In genomic region chr8:18310927-18311326, GRCm38 (mm10) we compare ENCODE assay signal across 21 mouse cellular contexts.
A peak's percentile ranks its signal among the peaks of the same experiment; 100 is the strongest.
DNase-seq lines count a peak whose midpoint lies in the region; ATAC-seq lines count a peak whose summit lies in the region.
"Had no signal": no experiment of that assay in that cellular context is flagged by ENCODE, and none has a peak within 500 bp of the region (broad histone marks: within the 10 kb centered on the region; RNA-seq: fewer than 3 reads in every experiment).

No protein-coding gene starts in this region.

- H3K4me2 ChIP-seq in hindbrain, embryonic 11.5 days (replicated peaks; ENCODE audit: low read depth, low read length), result no peak overlapping the region
- H3K4me2 ChIP-seq in hindbrain, embryonic 16.5 days (ENCODE audit: low read length), result no peak overlapping the region
- H3K4me2 ChIP-seq: embryonic facial prominence, embryonic 12.5 days; heart, embryonic 13.5 days; lung, embryonic 15.5 days had no signal

- no peak overlapping the region for H3K9ac ChIP-seq in hindbrain, embryonic 11.5 days (ENCODE audit: low read depth, low read length)
- H3K9ac ChIP-seq in hindbrain, embryonic 16.5 days (ENCODE audit: low read depth, low read length), result no peak overlapping the region
- H3K9ac ChIP-seq: embryonic facial prominence, embryonic 12.5 days; heart, embryonic 13.5 days; liver, embryonic 14.5 days; lung, embryonic 15.5 days had no signal

- no peak overlapping the region for H3K4me3 ChIP-seq in hindbrain, embryonic 11.5 days (ENCODE audit: low read depth, low read length)
- no peak overlapping the region for H3K4me3 ChIP-seq in hindbrain, embryonic 10.5 days
- H3K4me3 ChIP-seq in hindbrain, embryonic 16.5 days (ENCODE audit: low read length), result no peak overlapping the region
- H3K4me3 ChIP-seq: embryonic facial prominence, embryonic 12.5 days; heart, embryonic 13.5 days; lung, embryonic 15.5 days had no signal

- no peaks in the 10 kb centered on the region for H3K4me1 ChIP-seq in hindbrain, embryonic 11.5 days (replicated peaks; ENCODE audit: control insufficient read depth, insufficient read depth, low read length)
- no peaks in the 10 kb centered on the region for H3K4me1 ChIP-seq in hindbrain, embryonic 10.5 days (replicated peaks)
- no peaks in the 10 kb centered on the region for H3K4me1 ChIP-seq in hindbrain, embryonic 16.5 days (ENCODE audit: control insufficient read depth, insufficient read depth, low read depth, low read length)
- H3K4me1 ChIP-seq: embryonic facial prominence, embryonic 12.5 days; heart, embryonic 13.5 days; lung, embryonic 15.5 days had no signal

- no peaks in the 10 kb centered on the region for H3K36me3 ChIP-seq in hindbrain, embryonic 11.5 days (ENCODE audit: control insufficient read depth, insufficient read depth, low read length)
- no peaks in the 10 kb centered on the region for H3K36me3 ChIP-seq in hindbrain, embryonic 10.5 days
- no peaks in the 10 kb centered on the region for H3K36me3 ChIP-seq in hindbrain, embryonic 16.5 days (ENCODE audit: control insufficient read depth, insufficient read depth, low read length)
- H3K36me3 ChIP-seq: embryonic facial prominence, embryonic 12.5 days; heart, embryonic 13.5 days; lung, embryonic 15.5 days had no signal

- H3K9me3 ChIP-seq in hindbrain, embryonic 11.5 days (ENCODE audit: control insufficient read depth, low read length), result no peaks in the 10 kb centered on the region
- no peaks in the 10 kb centered on the region for H3K9me3 ChIP-seq in hindbrain, embryonic 10.5 days
- no peaks in the 10 kb centered on the region for H3K9me3 ChIP-seq in hindbrain, embryonic 16.5 days (ENCODE audit: control insufficient read depth, low read length)
- H3K9me3 ChIP-seq: embryonic facial prominence, embryonic 12.5 days; heart, embryonic 13.5 days; lung, embryonic 15.5 days had no signal

- ATAC-seq in hindbrain, embryonic 11.5 days (ENCODE audit: low FRiP score), result peak; percentile 88
- ATAC-seq in hindbrain, embryonic 16.5 days, result peak; percentile 70

- DNase-seq in hindbrain, embryonic 11.5 days (ENCODE audit: low spot score), result peak; percentile 35
- no peak for DNase-seq in hindbrain, embryonic 10.5 days (ENCODE audit: low spot score)
- peak; percentile 22 for DNase-seq in retina, embryonic 14.5 days (ENCODE audit: low spot score)
- no peak for DNase-seq in retina, postnatal 1 day
- no peak for DNase-seq in thymus, postnatal 0 days (ENCODE audit: low spot score)
- no peak for DNase-seq in thymus, postnatal 25 days
- no peak for DNase-seq in urinary bladder, postnatal 10 days (ENCODE audit: low spot score)
- DNase-seq: B cell, adult 2 months; cerebellum, adult 8-10 months; gastrocnemius, postnatal 14 days; heart, adult 18-20 months; kidney, adult 8-10 months; kidney, postnatal 36 days; midbrain, embryonic 14.5 days had no signal

- WGBS in hindbrain, embryonic 11.5 days, result 68% methylated on average over 1 of the region's 1 CpGs
- WGBS in hindbrain, embryonic 10.5 days, result 75% methylated on average over 1 of the region's 1 CpGs
- 29% methylated on average over 1 of the region's 1 CpGs for WGBS in hindbrain, embryonic 16.5 days

- H3K27me3 ChIP-seq in hindbrain, embryonic 11.5 days (ENCODE audit: control insufficient read depth, insufficient read depth, low read length), result no peaks in the 10 kb centered on the region
- H3K27me3 ChIP-seq in hindbrain, embryonic 10.5 days (ENCODE audit: insufficient read depth, poor library complexity, severe bottlenecking), result no peaks in the 10 kb centered on the region
- H3K27me3 ChIP-seq in hindbrain, embryonic 16.5 days (replicated peaks; ENCODE audit: control insufficient read depth, insufficient read depth, low read length), result no peaks in the 10 kb centered on the region
- H3K27me3 ChIP-seq: embryonic facial prominence, embryonic 12.5 days; heart, embryonic 13.5 days; lung, embryonic 15.5 days had no signal

- peak overlapping the region; percentile 71 for H3K27ac ChIP-seq in hindbrain, embryonic 11.5 days (ENCODE audit: low read depth, low read length)
- no peak overlapping the region; the same call in 1 of the 2 replicates for H3K27ac ChIP-seq in hindbrain, embryonic 10.5 days
- no peak overlapping the region for H3K27ac ChIP-seq in hindbrain, embryonic 16.5 days (ENCODE audit: low read depth, low read length)
- H3K27ac ChIP-seq: embryonic facial prominence, embryonic 12.5 days; heart, embryonic 13.5 days; liver, embryonic 14.5 days; lung, embryonic 15.5 days; macrophage; stomach, postnatal 0 days had no signal

Comparison
In these comparisons a context has a peak if more than half of its experiments do, and no peak if none do; other contexts are left out.
1. DNase-seq: peak in hindbrain, embryonic 11.5 days (single experiment) and retina, embryonic 14.5 days (single experiment); none in hindbrain, embryonic 10.5 days (single experiment), retina, postnatal 1 day (single experiment), thymus, postnatal 0 days (single experiment), thymus, postnatal 25 days (single experiment) and urinary bladder, postnatal 10 days (single experiment).